Mouse (Mus musculus) bone marrow, adult 2 months (tissue): Measurements from ENCODE around the gene Dlst.

Source experiments
- CTCF ChIP-seq: fragments of 200-500 bp; IDR thresholded peaks from 2 replicates; pipeline ENCODE4 v1.5.1; 2011; ENCODE audit warnings: low read length, control low read depth; ENCODE audit not compliant: control insufficient read depth, insufficient read depth
- POLR2A ChIP-seq: fragments of 200-500 bp; IDR thresholded peaks from 2 replicates; pipeline ENCODE4 v1.6.1; 2011; ENCODE audit warnings: low read depth, mild to moderate bottlenecking, control low read depth, low read length, borderline replicate concordance; ENCODE audit not compliant: control insufficient read depth

- TF ChIP-seq CTCF: no peak
- no peak for TF ChIP-seq POLR2A
Observed at GRCm38 (mm10) chr12:85159592-85159991, 49.0 kb downstream of the Dlst start.
